Mouse (Mus musculus) c-Kit-positive CD71-positive TER-119-negative erythroid progenitor cells, embryonic 14.5 days (primary cell): ENCODE results near the gene Glp2r.

ENCODE experiments used
- DNase-seq: peaks from one replicate; pipeline ENCODE4 v3.0.0-alpha.2; 2013; ENCODE audit warnings: low read depth

The Glp2r gene

DNA sequence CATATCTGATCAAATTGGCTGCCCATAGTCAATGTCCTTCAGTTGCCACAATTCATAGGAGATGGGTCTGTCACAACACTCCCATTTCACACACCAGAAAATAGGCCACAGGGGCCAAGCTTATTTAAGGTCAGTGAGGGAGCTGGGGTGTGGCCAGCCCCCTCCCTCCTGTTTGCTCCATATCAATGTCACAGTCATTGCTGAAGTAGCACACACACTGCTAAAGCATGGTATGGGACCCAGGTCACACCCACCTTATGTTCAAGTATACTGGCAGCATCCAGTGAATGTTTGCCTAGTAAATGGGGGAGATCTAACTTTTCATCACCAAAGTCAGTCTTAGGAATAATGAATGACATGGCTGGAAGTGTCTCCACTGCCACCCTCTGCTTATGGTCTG, 42.2 kb downstream of the Glp2r start:
- DNase-seq = no peak

DNA sequence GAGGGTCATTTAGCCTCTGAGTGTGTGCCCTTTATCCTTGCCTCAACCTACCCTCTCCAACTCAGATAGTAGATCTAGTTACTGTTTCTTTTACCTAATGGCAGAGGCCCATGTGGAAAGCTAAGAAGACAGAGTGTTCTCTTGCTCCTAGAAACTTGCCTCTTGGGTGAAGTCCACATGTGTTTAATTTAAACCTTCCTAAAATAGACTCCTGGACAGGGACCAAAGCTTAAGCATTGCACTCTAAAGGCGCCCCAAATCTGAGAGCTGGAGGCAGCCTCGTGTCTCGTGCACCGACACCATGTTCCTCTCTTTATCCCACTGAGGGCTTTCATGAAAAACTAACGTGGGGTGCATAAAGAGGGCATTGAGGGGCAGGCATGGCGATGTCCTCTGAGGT, 43.9 kb downstream of the Glp2r start:
- DNase-seq = no peak

DNA sequence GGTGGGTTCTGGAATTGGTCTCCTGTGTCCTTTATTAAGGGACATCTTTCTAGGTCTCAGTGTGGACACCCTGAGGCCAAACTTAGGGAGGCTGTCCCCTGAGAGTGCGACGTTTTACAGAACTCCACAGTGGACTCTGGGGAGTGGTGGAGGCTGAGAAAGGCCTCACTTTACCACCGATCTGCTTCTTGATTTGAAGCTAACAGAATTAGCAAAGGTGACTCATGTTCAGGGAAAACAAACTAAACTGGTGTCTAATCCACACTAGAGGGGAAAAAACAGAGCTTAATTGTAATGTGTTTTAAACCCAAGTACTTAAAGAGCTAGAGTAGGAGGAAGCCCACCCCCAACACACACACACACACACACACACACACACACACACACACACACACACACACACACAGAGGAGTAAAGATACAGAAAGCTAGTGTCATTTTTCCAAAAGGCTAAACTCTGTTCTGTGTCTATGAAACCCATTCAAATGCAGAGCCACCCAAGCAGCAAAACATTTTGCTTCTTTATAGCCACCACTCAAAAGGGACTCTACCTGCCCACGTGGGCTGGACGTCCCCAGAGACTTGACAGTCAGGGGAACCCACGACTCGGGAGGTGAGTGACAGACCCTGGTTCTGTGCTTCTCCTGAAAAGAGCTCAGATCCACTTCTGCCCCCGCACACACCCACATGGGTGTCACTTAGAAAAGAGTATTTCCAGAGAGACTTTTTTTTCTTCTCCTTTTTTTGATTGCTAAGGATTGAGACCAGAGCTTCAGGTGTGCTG, 47.5 kb downstream of the Glp2r start:
- DNase-seq = no peak

GRCm38 (mm10) chr11:67722399-67723156, 48.4 kb downstream of the Glp2r start:
- no peak for DNase-seq

GRCm38 (mm10) chr11:67721485-67721884, 49.5 kb downstream of the Glp2r start:
- DNase-seq = no peak

GRCm38 (mm10) chr11:67715382-67715781, 55.6 kb downstream of the Glp2r start:
- no peak for DNase-seq

DNA sequence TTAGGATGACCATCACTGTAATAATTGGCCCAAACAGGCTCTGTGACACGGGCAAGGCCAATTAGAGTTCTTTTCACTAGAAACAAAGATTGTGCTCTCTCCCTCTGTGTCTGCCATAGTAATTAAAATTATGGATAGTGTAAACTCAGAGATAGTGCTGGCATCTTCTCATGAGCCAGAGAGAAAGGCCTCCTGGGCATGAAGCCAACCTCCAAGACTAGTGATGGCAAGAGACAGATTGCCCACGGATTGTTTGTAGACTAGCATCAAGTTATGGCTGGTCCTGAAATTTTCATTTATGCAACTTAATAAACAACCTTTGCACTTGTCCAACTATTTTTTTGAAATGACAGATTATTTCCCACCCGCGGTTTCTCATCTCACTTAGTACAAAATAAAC, 58.0 kb downstream of the Glp2r start:
- no peak for DNase-seq

GRCm38 (mm10) chr11:67694703-67695376, 76.1 kb downstream of the Glp2r start, which contains the start of gene Rcvrn:
TSS of gene Rcvrn (plus strand) at chr11:67695326.
- DNase-seq = no peak

GRCm38 (mm10) chr11:67686109-67686508, 84.8 kb downstream of the Glp2r start:
- no peak for DNase-seq

DNA sequence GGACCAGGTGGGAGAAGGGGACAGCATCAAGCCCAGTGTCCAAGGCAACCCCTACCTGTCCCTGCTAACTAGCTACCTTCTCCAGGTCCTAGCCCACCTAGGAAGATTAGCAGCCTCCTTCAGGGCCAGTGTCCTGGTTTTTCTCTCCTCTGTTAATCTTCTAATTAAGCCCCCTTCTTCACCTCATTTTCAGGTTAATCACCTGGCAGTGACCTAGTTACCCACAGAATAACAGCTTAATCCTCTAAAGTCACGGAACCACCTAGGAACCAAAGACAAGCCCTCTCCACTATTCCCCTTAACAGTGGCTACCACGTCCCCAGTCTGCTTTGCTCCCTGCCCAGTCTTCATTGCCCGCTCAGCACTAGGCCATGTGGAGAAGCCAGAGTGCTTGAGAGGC, 89.1 kb downstream of the Glp2r start:
- no peak for DNase-seq

DNA sequence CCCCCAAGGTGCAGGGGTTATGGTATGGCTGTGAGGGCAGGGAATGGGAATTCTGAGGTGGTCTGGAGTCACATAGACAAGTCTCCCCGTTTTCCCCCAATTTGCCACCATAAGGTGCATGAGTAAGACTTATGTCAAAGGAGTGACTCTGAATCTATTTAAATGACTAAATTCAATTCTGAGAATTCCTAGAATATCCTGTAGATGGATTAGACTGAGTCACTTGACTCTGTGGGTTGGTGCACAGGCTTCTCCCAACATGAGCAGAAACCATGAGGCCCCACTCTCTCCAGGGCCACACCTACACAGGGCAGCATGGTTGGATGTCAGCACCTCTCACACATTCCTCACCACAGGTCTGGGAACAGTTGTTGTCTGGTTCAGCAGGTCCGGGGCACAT, 91.0 kb downstream of the Glp2r start:
- no peak for DNase-seq

- DNase-seq = no peak
Observed at GRCm38 (mm10) chr11:67679300-67679699, 91.7 kb downstream of the Glp2r start.

DNA sequence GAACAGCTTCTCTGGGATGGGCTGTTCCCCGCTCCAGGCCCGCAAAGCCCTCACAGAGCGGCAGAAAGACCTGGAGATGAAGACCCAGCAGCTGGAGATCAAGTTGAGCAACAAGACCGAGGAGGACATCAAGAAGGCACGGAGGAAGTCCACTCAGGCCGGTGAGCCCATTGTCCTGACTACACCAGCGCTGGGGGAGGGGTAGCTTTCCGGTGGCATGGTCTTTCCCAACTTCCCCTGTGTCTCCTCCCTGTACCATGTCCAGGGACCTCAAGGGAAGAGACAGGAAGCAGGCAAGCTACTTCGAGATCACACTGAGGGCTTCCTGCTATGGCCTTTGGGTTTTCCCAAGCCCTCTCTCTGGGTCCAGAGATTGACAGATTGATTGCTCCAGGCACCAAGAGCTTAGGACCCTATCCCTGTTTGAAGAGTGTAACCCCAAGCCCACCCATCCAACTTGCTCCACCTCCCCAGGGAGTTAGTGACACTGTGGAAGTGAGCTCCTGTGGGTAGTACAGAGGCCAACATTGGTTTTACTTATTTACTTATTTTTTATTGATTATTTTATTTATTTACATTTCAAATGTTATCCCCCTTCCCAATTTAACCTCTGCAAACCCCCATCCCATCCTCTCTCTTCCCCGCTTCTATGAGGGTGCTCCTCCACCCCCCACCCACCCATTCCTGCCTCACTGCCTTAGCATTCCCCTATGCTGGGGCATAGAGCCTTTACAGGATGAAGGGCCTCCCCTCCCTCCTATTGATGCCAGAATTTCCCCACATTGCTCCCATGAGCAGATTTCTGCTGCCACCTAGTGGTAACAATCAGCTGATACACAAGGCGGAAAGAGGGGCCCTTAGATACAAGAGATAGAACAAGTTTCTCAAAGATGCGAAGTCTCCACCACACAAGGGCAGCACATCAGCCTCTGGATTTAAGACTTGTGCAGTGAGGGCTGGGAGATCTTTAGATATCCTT, 95.1 kb downstream of the Glp2r start:
- DNase-seq = peak; percentile 15

DNA sequence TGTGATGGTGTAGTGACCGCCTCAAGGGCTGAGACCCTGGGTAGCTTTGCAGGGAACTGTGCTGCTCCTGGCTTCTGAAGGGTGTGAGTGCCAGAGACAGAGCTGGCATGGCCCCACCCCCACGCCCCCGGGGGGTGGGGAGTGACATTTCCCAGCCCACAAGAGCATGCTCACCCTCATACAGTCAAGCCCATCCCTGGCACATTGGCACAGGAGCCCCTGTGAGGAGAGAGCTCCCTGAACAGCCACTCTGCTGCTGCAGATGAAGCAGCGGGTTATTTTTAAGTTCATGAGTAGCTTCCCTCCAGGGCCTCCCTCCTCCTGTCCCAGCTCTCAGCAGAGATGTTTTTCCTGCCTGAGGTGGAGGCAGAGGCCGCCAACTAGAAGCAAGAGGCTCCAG, 98.8 kb downstream of the Glp2r start:
- DNase-seq = no peak

GRCm38 (mm10) chr11:67670031-67670430, 100.9 kb downstream of the Glp2r start:
- DNase-seq = no peak

DNA sequence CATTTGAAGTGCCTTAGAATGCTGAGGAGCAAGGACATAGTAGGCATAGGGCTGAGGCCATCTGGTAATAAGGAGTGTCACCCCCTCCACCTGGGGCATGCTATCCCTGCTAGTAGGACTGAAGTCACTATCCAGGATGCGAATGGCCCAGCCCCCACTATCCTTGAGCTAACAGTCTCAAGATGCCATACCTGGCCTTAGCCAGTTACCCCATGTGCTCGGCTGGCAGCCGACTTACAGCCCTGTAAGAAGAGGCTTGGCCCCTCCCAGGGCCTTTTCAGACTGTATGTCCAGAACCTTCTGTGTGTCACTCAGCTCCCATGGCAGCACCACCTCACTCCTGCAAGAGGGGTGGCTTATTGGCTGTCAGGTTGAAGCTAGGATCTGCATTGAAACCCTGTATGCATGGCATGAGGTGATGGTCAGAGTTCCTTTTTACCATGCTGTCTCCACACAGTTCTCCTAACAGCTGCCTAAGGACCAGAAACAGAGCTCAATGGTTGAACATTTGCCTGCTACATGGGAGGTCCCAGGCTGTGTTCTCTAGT, 102.4 kb downstream of the Glp2r start:
- DNase-seq = no peak

GRCm38 (mm10) chr11:67667531-67668332, 103.2 kb downstream of the Glp2r start:
- no peak for DNase-seq

- no peak for DNase-seq
Observed at GRCm38 (mm10) chr11:67666129-67666528, 104.8 kb downstream of the Glp2r start.

DNA sequence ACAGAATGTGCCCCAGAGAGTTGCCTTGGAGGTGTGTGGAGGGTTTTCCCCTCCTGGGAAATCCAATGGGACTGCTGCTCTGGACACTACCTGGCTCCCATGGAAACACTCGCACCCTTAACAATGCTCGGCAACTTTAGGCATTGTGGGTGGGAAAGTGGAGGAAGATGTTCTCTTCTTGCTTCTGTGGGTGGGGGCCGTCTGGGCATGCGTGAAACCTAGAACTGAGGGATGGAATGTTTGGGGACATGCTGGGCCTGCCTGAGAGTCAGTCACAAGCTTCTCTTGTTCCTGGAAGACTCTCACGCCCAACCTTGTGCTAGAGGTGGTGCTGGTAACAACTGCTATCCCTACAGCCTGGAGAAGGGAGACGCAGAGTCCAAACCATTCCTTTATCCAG, 106.0 kb downstream of the Glp2r start:
- DNase-seq = no peak

GRCm38 (mm10) chr11:67664261-67664660, 106.7 kb downstream of the Glp2r start:
- DNase-seq = no peak

- no peak for DNase-seq
Observed at GRCm38 (mm10) chr11:67663437-67663836, 107.5 kb downstream of the Glp2r start.
